Mouse (Mus musculus) 3T3-L1 (cell line): ENCODE measurements around the gene Reps2.
A peak's percentile ranks its signal among the peaks of the same experiment; 100 is the strongest.

Experiments used
- DNase-seq: peaks from one replicate; pipeline ENCODE4 v3.0.0-alpha.2; 2015; ENCODE audit warnings: low read depth, low spot score

The Reps2 gene

DNA sequence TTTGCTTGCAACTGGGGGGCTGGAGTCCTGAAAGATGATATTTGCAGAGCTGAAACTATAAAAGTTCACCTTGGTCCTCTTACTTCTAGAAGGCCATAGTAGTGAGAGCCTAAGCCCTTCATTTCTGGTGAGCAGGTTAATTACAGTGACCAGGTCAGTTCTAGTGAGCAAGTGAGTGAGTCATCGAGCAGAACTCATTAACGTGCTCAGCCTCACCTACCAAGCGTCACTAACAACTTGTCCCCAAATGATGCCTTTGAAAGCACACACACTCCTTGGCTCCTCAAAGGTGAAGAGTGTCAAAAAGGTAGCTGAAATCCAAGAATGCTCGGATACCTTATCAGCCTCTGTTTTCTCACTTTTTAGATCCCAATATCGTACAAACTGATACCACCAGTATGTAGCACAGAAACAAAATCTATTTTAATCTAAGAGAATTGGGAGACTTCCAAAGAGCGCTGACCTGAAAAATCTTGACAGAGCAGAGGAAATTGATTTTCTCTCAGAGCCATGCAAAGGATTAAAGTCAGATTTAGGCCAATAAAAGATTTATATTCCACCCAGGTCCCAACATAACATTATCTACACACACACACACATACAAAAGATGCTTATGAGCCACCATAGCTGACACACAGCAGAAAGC lies 53.2 kb downstream of the Reps2 start:
- no peak for DNase-seq

DNA sequence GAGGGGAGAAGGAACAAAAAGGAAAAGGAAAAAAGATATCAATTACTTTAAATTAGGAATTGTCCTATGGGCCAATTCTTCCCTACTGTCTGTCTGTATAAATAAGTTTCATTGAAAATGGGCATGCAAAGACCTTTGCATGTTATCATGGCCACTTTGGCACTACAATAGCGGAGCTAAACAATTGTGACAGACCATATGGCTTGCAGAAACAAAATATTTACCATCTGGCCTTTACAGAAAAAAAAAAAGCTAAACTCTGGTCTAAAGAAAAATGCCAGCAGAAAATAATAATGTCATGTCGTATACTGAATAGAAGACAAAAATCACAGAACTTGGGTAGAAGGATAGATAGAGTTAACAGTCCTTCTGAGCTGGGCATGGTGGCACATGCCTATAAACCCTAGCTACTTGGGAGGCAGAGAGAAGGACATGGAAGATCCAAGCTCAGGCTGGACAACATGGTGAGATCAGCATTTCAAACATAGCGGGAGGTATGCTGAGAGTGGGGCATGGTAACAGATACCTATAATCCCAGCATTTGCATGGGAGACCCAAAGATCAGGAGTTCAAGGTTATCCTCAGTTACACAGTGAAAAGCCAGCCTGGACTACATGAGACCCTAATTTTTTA lies 54.2 kb downstream of the Reps2 start:
- no peak for DNase-seq

DNA sequence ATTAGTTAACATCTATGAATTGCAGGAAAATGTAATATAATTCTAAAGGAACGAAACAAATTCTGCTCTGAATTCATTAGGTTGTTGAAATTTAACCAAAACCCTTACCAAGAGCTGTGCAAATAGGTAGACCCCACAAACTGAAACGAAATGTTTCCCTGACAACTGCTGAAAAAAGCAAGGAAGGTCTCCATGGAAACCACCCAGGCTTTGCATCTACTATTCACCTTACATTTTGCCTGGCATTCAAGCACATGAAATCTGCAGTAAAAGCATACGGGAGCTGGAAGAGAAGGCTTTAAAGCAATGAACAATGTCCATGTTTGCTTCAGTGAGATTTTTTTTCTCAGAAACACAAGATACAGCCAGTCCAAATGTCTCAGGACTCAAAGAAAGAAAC lies 59.1 kb downstream of the Reps2 start:
- DNase-seq = no peak

DNA sequence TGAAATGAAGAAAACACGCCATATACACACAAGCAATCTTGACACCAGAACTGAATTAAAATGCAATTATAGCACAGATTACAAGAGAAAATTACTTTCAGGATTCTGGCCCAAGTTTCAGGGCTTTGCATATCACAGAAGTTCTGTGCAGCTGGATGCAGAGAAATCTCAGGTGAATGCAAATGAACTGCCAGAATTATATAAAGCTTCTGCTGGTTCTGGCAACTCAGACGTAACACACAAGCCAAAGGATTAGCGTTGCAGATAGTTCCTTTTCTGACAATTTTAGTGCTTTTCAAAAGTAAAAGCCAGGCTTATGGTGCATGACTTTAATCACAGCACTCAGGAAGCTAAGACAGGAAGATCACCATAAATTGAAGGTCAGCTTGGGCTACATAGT lies 62.9 kb downstream of the Reps2 start:
- DNase-seq = no peak

DNA sequence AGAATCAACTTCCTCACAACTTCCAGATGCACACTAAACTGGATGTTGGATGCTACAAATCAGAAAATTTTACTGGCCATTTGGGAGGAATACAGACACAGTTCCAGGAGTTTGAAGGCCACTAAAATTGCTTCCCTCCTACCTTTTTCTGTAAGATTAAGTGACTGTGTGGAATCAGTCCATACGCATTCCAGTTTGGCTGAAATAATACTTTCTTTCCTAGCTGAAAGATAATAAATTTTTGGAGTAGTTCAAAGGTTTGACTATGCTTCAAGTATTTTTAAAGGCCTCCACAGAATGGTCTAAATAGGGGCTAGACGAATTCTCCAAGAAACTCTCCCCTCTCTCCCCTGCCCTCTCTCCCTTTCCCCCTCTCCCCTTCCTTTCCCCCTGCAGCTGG lies 75.0 kb downstream of the Reps2 start:
- DNase-seq = no peak

- DNase-seq = no peak
Observed at GRCm38 (mm10) chrX:162565501-162565900, 77.9 kb downstream of the Reps2 start.

DNA sequence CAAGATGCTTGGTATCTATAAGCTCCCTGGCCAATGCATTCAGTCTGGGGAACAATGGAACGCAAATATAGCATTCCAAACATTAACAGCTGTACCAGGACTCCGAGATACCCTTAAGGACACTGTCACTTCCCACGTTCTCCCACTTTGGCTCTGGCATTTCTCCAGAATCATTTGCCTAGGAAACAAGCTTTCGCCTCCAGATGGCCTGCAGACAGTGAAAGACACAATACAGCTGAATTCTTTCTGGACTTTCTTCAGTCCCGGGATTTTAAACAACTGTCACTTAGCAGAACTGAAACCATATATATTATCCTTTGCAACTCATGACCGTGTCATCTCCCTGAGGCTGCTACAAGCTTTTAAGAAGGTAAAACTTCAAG lies 87.0 kb downstream of the Reps2 start:
- DNase-seq = no peak

DNA sequence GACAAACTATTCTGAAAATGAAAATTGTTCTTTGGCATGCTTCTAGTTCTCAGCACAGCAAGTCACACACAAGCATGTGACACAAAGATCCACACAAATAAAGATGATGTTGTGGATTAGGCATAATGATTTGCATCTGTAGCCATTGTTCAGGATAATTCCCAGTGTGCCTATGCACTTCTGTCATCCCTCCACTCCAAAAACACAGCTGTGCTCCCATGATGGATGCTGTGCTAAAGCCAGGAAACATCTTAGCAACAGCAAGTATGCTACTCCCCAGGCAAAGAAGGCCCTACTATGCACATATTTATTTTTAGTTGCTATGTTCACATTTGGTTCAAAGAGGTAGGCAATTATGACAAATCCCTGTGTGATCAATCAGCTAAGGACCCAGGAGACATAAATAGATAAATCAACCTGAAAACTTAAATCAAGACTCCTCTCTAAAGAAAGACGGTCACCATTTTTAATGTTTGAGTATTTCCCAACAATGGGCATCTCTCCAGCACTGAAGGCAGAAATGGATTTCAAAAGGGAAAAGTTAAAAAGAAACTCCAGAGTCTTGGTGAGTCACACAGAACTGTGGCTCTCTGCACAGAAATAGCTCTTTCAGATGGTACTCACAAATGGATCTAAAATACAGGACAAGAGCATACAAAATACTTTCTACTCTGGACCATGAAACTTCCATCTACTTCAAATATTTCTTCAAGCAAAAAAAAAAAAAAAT lies 87.6 kb downstream of the Reps2 start:
- DNase-seq = no peak

GRCm38 (mm10) chrX:162554513-162554912 lies 88.9 kb downstream of the Reps2 start:
- DNase-seq = no peak

DNA sequence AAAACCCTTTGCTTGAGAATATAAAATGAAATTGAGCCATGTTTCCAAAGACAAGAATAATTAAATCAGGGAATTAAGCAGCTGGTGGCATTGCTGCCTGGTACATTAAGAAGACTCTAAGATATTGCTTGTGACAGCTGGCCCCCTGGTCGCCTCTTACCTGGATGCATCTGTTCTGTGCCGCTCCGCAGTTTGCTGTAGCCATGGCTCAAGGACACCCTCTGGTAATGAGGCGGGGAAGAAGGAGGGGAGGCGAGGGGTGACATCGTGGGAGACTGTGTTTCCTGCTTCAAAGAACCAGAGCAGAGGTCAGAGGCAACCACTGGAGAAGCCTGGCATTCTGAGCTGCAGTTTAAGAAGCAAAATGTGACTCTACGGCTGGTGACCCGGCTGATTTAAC lies 91.1 kb downstream of the Reps2 start:
- DNase-seq = no peak

- DNase-seq = no peak
Observed at GRCm38 (mm10) chrX:162545037-162545436, 98.4 kb downstream of the Reps2 start.

DNA sequence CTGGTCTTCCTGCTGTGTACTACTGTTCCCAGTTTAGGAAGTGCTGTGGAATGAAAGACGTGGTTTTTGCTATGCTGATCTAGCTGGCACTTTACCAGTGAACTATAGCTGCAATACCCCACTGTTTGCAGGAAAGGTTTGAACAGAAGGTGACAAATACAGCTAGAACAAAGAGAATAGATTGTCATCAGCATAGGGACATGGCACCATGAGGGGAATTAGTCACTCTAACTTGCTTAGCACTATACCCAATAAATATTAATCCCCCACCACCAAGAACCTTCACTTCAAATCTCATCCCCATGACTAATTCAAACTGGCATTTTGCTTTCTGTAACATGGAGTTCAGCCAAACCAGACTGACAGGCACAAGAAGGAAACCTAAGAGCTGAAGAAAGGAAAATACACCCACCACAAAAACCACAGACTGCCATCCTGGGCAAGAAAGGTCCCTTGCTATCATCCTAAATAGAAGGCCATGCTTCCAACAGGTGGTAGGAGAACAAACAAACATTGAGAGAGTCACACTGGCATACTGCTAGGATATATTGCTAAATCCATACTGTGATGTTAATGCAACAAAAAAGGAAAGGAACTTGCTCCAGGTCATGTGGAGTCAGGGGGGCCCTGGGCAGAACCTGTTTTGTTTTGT lies 100.7 kb downstream of the Reps2 start:
- DNase-seq = peak; percentile 41

- no peak for DNase-seq
Observed at GRCm38 (mm10) chrX:162541961-162542360, 101.5 kb downstream of the Reps2 start.

- no peak for DNase-seq
Observed at GRCm38 (mm10) chrX:162531016-162531415, 112.4 kb downstream of the Reps2 start.

GRCm38 (mm10) chrX:162527240-162527639 lies 116.2 kb downstream of the Reps2 start:
- DNase-seq = peak; percentile 22

DNA sequence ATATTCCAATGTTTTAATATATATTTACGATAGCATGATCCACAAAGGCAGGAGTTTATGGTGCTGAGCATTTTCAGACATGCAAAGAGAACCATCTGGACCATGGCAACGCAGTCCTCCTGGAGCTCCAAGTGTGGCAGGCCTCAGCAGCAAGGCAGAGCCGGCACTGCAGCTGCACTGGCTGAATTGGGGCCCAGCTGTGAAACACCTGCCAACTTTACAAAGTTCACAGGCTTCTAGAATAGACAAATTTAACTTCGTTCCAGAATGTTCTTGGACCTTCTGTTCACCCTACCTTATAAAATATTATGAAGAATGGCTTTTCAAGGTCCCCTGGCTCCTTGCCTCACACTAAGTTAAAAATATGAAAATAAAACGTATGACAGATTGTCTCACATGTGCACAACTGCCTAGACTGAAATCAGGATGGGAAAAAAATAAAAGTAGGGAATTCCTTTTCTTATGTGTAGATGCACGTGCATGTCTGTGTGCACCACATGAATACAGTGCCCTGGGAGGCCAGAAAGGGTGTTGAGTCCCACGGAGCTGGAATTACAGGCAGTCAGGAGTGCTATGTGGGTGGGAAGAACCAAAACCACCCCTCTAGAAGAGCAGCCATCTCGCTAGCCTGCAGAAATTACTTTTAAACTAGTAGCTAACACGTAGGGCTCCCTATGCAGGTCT lies 121.5 kb downstream of the Reps2 start:
- no peak for DNase-seq

GRCm38 (mm10) chrX:162521197-162521596 lies 122.3 kb downstream of the Reps2 start:
- DNase-seq = no peak

DNA sequence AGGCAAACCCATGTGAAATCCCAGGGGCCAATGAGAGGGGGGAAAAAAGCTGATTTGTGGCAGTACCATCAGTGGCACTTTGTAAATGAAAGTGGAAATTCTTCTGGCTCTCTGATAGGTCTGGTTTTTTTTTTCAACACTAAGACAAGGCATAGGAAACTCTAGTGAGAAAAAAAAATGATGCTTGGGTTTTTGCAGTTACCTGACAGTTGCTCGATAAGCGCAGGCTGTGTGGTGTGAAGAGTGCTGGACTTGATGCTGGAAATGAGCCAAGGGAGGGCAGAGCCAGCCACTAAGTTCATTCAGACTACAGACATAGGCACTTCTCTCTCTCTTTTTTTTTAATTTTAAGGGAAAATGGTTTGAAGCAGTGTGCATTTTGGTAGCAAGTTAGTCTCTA lies 123.1 kb downstream of the Reps2 start:
- no peak for DNase-seq

DNA sequence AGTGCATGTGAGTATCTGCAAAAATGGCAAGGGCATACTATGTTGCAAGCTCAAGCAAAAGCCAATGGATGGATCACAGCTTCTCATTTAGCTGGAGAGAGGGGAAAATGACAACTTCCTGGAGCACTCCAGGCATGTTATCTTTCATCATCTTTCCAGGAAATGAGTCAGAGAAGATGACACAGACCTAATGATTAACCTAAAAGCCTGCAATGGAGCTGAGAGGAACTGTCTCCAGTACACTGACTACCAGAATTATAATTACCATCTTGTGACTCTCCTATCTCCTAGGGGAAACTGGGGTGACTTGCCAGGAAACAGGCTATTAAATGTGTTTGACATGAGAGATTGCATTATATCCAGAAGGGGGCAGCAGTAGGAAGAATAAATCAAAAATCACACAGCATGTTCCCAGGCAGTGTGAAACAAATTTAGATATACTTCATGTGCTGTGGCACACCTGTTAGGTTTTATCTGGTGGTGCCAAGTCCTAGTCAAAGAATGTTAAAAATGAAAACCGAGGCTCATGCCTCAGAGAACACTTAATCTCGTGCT lies 132.9 kb downstream of the Reps2 start:
- DNase-seq = peak; percentile 27

DNA sequence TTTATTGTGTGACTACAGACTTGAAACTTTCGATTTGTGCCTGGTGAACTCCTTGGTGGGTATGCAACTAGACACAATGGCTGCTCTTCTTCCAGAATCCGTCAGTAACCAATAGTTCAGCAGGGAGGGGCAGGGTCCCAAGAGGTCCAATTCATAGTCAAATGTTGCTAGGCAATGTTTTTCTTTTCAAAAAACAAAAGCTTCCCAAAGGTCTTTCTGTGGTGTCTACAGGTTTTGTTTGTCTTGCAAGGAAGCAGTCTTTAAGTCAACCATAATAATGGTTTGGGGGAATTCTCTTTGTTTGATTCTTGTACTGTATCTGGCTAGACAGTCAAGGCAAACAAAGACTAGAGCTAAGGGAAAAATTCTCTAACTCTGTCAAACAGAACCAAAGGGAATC lies 138.3 kb downstream of the Reps2 start:
- DNase-seq = no peak

DNA sequence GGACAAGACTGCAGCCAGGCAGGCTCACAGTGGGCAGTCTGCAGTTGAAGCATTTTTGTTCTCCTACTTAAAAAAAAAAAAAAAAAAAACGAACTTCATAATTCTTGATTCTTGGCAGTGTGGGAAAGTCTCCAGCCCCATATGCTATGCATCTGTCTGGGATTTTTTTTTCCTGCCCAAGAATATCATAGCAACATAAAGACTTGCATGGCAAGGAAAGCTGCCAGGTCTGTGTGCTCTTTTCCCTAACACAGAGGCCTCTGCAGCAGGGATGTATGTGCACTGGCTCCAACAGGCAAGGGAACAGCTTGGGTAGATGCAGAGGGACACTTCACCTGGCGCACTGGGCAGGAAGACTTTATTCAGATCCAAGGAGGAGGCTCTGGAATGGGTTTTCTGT lies 140.0 kb downstream of the Reps2 start:
- DNase-seq = no peak

- no peak for DNase-seq
Observed at GRCm38 (mm10) chrX:162500962-162501361, 142.5 kb downstream of the Reps2 start.
